Mouse (Mus musculus): Measurements from ENCODE around the gene Skap1.
"Not testable (repeated sequence)": the region's sequence is repeated elsewhere in the genome, so short reads cannot be mapped to it uniquely, and the experiment has no call there.

Gene Skap1

GRCm38 (mm10) chr11:96746648-96747047, 282.3 kb downstream of the Skap1 start:
- no peak for DNase-seq (ENCODE audit: low spot score in 2 of 2)

- DNase-seq (ENCODE audit: low spot score in 2 of 2) = no peak
Measured at GRCm38 (mm10) chr11:96747555-96747954, 283.2 kb downstream of the Skap1 start.

GRCm38 (mm10) chr11:96755298-96755697, 290.9 kb downstream of the Skap1 start:
- DNase-seq (ENCODE audit: low spot score in 2 of 2) = no peak

- no peak for DNase-seq (ENCODE audit: low spot score in 2 of 2)
Measured at GRCm38 (mm10) chr11:96757421-96757820, 293.0 kb downstream of the Skap1 start.

GRCm38 (mm10) chr11:96758402-96758801, 294.0 kb downstream of the Skap1 start:
- no peak for DNase-seq (ENCODE audit: low spot score in 2 of 2)

- peak; percentile 23 to 48 for DNase-seq (ENCODE audit: low spot score in 2 of 2)
Measured at GRCm38 (mm10) chr11:96760042-96760441, 295.6 kb downstream of the Skap1 start.

GRCm38 (mm10) chr11:96761984-96762383, 297.6 kb downstream of the Skap1 start:
- DNase-seq (ENCODE audit: low spot score in 2 of 2) = no peak

GRCm38 (mm10) chr11:96762742-96763470, 298.5 kb downstream of the Skap1 start:
- no peak for DNase-seq (ENCODE audit: low spot score in 2 of 2)

- DNase-seq (ENCODE audit: low spot score in 2 of 2) = no peak
Measured at GRCm38 (mm10) chr11:96764511-96765350, 300.3 kb downstream of the Skap1 start.

- no peak for DNase-seq (ENCODE audit: low spot score in 2 of 2)
Measured at GRCm38 (mm10) chr11:96765645-96766044, 301.3 kb downstream of the Skap1 start.

GRCm38 (mm10) chr11:96766555-96766954, 302.2 kb downstream of the Skap1 start:
- DNase-seq (ENCODE audit: low spot score in 2 of 2) = no peak

- DNase-seq (ENCODE audit: low spot score in 2 of 2) = no peak
Measured at GRCm38 (mm10) chr11:96767096-96767495, 302.7 kb downstream of the Skap1 start.

- DNase-seq (ENCODE audit: low spot score in 2 of 2) = no peak
Measured at GRCm38 (mm10) chr11:96768240-96768639, 303.8 kb downstream of the Skap1 start.

- no peak for DNase-seq (ENCODE audit: low spot score in 2 of 2)
Measured at GRCm38 (mm10) chr11:96771274-96771975, 307.0 kb downstream of the Skap1 start.

- no peak for DNase-seq (ENCODE audit: low spot score in 2 of 2)
Measured at GRCm38 (mm10) chr11:96772413-96772812, 308.0 kb downstream of the Skap1 start.

GRCm38 (mm10) chr11:96774536-96774935, 310.1 kb downstream of the Skap1 start:
- DNase-seq (ENCODE audit: low spot score in 2 of 2) = no peak

- DNase-seq (ENCODE audit: low spot score in 2 of 2) = no peak
Measured at GRCm38 (mm10) chr11:96775063-96775462, 310.7 kb downstream of the Skap1 start.

- no peak for DNase-seq (ENCODE audit: low spot score in 2 of 2)
Measured at GRCm38 (mm10) chr11:96775665-96776064, 311.3 kb downstream of the Skap1 start.

GRCm38 (mm10) chr11:96776068-96776467, 311.7 kb downstream of the Skap1 start:
- DNase-seq (ENCODE audit: low spot score in 2 of 2) = no peak

GRCm38 (mm10) chr11:96776968-96777962, 312.9 kb downstream of the Skap1 start, which contains the start of gene Snx11:
Snx11 (minus strand) TSS chr11:96777559.
- DNase-seq (ENCODE audit: low spot score in 2 of 2) = peak; percentile 99 to 100

- DNase-seq (ENCODE audit: low spot score in 2 of 2) = not testable (repeated sequence)
Measured at GRCm38 (mm10) chr11:96778061-96778627, 313.8 kb downstream of the Skap1 start.

Measured in urinary bladder, postnatal 36 days (tissue).